Mouse (Mus musculus): ENCODE results near the gene Cel.

- TF ChIP-seq CTCF (IDR thresholded peaks at IDR 0.05; ENCODE audit: low read depth) (no peak), EP300 (IDR thresholded peaks at IDR 0.05; ENCODE audit: low read depth) (no peak)
These were observed 48.2 kb upstream of the Cel start for GRCm38 (mm10) chr2:28611407-28611787.
